Mouse (Mus musculus) hindbrain, postnatal 0 days (tissue): ENCODE data around the gene Aldh1l1. TPM values are rescaled to one million over a fixed set of nuclear protein-coding genes. Genes with fewer than 3 reads are reported as not detected.

Experiments
- ATAC-seq: fragments of 200-750 bp; cut with Nextera tagmentation; 2 replicates; pipeline ENCODE4 v1.8.0; 2017; ENCODE audit warnings: mild to moderate bottlenecking, moderate TSS enrichment, moderate library complexity
- DNase-seq: peaks from one replicate; pipeline ENCODE4 v3.0.0-alpha.2; 2015; ENCODE audit warnings: low spot score
- H3K27ac ChIP-seq: fragments of 300-500 bp; sonication (generic); 2 replicates; pipeline ENCODE4 v1.5.1; 2014; ENCODE audit warnings: mild to moderate bottlenecking
- H3K27me3 ChIP-seq: fragments of 300-500 bp; sonication (generic); 2 replicates; pipeline ENCODE4 v1.6.1; 2014; ENCODE audit warnings: low read length, mixed read lengths; ENCODE audit not compliant: insufficient read depth
- H3K36me3 ChIP-seq: fragments of 300-500 bp; sonication (generic); 2 replicates; pipeline ENCODE4 v1.6.1; 2014; ENCODE audit warnings: low read length, mixed read lengths; ENCODE audit not compliant: insufficient read depth
- H3K4me1 ChIP-seq: fragments of 300-500 bp; sonication (generic); 2 replicates; pipeline ENCODE4 v1.6.1; 2014; ENCODE audit warnings: antibody characterized with exemption, low read length, mixed read lengths; ENCODE audit not compliant: insufficient read depth
- H3K4me2 ChIP-seq: fragments of 300-500 bp; sonication (generic); 2 replicates; pipeline ENCODE4 v1.6.1; 2014; ENCODE audit warnings: low read depth, mild to moderate bottlenecking, low read length, moderate library complexity, mixed read lengths
- H3K4me3 ChIP-seq: fragments of 300-500 bp; sonication (generic); 2 replicates; pipeline ENCODE4 v1.5.1; 2014; ENCODE audit warnings: low read length
- H3K9ac ChIP-seq: fragments of 300-500 bp; sonication (generic); replicated peaks from 2 replicates; pipeline ENCODE4 v1.6.1; 2014; ENCODE audit warnings: mild to moderate bottlenecking, low read length, moderate library complexity, mixed read lengths
- H3K9me3 ChIP-seq: fragments of 300-500 bp; sonication (generic); 2 replicates; pipeline ENCODE4 v1.6.1; 2016; ENCODE audit warnings: low read length, mixed read lengths
- CTCF ChIP-seq: IDR thresholded peaks from 2 replicates; pipeline ENCODE4 v1.5.1; 2016; ENCODE audit warnings: antibody characterized with exemption, control low read depth, low read depth
- WGBS: fragments of 180-500 bp; shearing (Covaris S2); extraction: QIAGEN DNeasy Blood & Tissue Kit; methylation state at CpG from one replicate; pipeline ENCODE4 v1.1.7; 2014; 5-methylcytosine and 5-hydroxymethylcytosine counted together
- polyA plus RNA-seq: library from polyadenylated mRNA; unstranded; fragments of >200 nt; fragmentation: Nextera tagmentation; extraction: Ambion mirVana; gene quantifications from 2 replicates; pipeline ENCODE4 v1.2.1, GENCODE M21; 2015
- total RNA-seq: library from RNA; depleted of rRNA; stranded (reverse); fragments of >200 nt; gene quantifications from 2 replicates; pipeline ENCODE4 v1.2.3, GENCODE M21; 2014

Gene Aldh1l1
- total and polyA plus RNA-seq, 2 experiments from 2014 or later = 131 to 168 TPM

DNA sequence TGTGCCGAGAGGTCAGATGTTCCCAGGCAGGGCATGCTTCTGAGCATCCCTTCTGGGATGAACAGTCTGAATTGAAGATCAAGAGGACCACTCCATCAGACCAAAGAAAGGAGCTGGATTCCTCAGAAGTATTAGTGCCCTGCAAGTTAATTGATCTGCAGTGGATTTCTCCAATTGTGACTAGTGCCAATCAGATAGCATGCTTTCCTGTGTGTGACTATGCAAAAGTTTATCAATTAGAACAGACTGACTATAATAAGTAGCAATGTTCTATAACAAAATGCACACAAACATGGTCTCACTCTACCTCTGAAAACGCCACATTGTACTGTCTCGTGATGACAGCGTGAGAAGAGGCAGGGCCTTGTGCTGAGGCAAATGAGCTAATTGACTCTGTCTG, 13.3 kb downstream of the Aldh1l1 start:
- peaks cover 12% of the 10 kb centered on the region; the same call in 1 of the 2 replicates for H3K4me1 ChIP-seq
- H3K27me3 ChIP-seq = no peaks in the 10 kb centered on the region
- no peak overlapping the region for H3K4me2 ChIP-seq
- H3K36me3 ChIP-seq = no peaks in the 10 kb centered on the region
- ATAC-seq (no peak), DNase-seq (no peak)
- TF ChIP-seq CTCF = no peak
- 56% methylated on average over 4 of the region's 4 CpGs for WGBS
- H3K9ac ChIP-seq = no peak overlapping the region
- H3K27ac ChIP-seq = no peak overlapping the region
- H3K9me3 ChIP-seq = no peaks in the 10 kb centered on the region
- no peak overlapping the region for H3K4me3 ChIP-seq

- no peak overlapping the region for H3K4me2 ChIP-seq
- no peaks in the 10 kb centered on the region for H3K36me3 ChIP-seq
- H3K4me1 ChIP-seq = 0 out of 2 replicates have a peak, but pooled peaks cover 7% of the 10 kb centered on the region
- no peak for ATAC-seq
- no peaks in the 10 kb centered on the region for H3K27me3 ChIP-seq
- H3K27ac ChIP-seq = no peak overlapping the region
- H3K9ac ChIP-seq = no peak overlapping the region
- no peak for DNase-seq
- H3K9me3 ChIP-seq = no peaks in the 10 kb centered on the region
- TF ChIP-seq CTCF = no peak
- H3K4me3 ChIP-seq = no peak overlapping the region
- WGBS = 69% methylated on average over 8 of the region's 8 CpGs
Measured at GRCm38 (mm10) chr6:90501222-90501940, 15.2 kb downstream of the Aldh1l1 start.

GRCm38 (mm10) chr6:90505906-90506305, 19.7 kb downstream of the Aldh1l1 start:
- Histone ChIP-seq H3K9ac (no peak overlapping the region), H3K4me2 (no peak overlapping the region), H3K27ac (peak overlapping the region; percentile 86), H3K36me3 (no peaks in the 10 kb centered on the region), H3K9me3 (no peaks in the 10 kb centered on the region), H3K4me3 (no peak overlapping the region), H3K27me3 (no peaks in the 10 kb centered on the region), H3K4me1 (peaks cover 12% of the 10 kb centered on the region; the same call in 1 of the 2 replicates)
- TF ChIP-seq CTCF = no peak
- ATAC-seq (no peak), DNase-seq (peak; percentile 30)
- 44% methylated on average over 6 of the region's 6 CpGs for WGBS

DNA sequence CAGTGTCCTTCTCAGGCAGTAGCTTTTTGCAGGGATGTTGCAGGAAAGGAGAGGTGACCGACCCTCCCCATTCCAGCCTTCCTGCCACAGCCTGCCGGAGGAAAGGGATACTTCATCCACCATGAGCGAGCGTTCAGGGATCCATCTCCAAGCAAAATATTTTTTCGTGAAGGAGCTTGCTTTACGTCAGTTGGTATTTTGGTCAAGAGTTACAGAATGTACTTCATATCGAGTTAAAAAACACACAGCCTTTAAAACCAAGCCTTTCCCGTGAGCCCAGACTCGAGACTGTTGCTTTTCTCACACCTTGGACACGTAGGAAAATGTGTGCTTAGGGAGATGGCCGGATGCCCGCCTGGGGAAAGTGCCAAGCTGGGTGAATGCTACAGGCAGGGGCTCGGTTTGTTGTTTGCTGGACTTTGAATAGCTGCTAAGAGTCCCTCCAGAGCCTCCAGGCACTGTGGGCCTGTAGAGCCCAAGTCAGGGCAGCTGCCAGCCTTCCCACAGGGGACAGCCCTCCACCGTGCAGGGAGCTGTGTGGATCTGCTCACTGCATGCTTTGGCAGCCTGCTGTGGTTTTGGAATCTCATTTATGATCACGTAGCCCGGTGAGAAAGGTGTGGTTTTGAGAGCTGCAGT, 20.6 kb downstream of the Aldh1l1 start:
- Histone ChIP-seq H3K4me1 (peaks cover 12% of the 10 kb centered on the region; the same call in 1 of the 2 replicates), H3K27me3 (no peaks in the 10 kb centered on the region), H3K9ac (0 out of 2 replicates have a peak overlapping the region, but pooled peaks have one; percentile 18), H3K9me3 (no peaks in the 10 kb centered on the region), H3K27ac (peak overlapping the region; percentile 86), H3K4me3 (no peak overlapping the region), H3K4me2 (peak overlapping the region; percentile 8; the same call in 1 of the 2 replicates), H3K36me3 (no peaks in the 10 kb centered on the region)
- peak; percentile 88 for DNase-seq
- no peak for TF ChIP-seq CTCF
- ATAC-seq = peak; percentile 89
- WGBS = 31% methylated on average over 16 of the region's 16 CpGs

DNA sequence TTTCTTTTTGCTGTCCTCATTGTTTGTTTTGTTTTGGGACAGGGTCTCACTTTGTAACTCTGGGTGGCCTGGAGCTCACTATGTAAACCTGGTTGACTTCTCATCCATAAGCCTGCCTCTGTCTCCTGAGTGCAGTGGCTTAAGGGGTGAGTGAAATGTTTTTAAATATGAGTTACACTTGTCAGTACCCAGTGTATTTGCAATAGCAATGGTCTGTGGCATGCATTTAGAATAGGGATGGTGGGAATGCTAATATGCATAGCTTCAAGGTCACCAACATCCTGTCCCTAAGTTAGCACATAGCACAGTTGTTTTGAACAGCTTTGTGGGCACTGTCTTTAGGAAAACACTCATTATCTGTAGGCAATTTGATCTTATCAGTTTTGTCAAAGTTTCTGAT, 21.2 kb downstream of the Aldh1l1 start:
- DNase-seq = no peak
- ATAC-seq = no peak
- Histone ChIP-seq H3K27me3 (no peaks in the 10 kb centered on the region), H3K4me3 (no peak overlapping the region), H3K4me2 (peak overlapping the region; percentile 8; the same call in 1 of the 2 replicates), H3K4me1 (peaks cover 12% of the 10 kb centered on the region; the same call in 1 of the 2 replicates), H3K9ac (no peak overlapping the region), H3K27ac (peak overlapping the region; percentile 86), H3K9me3 (no peaks in the 10 kb centered on the region), H3K36me3 (no peaks in the 10 kb centered on the region)
- TF ChIP-seq CTCF = no peak

GRCm38 (mm10) chr6:90508197-90508624, 22.0 kb downstream of the Aldh1l1 start:
- no peaks in the 10 kb centered on the region for H3K36me3 ChIP-seq
- DNase-seq (peak; percentile 58), ATAC-seq (peak; percentile 71)
- H3K27me3 ChIP-seq = no peaks in the 10 kb centered on the region
- peaks cover 12% of the 10 kb centered on the region; the same call in 1 of the 2 replicates for H3K4me1 ChIP-seq
- no peak overlapping the region for H3K4me2 ChIP-seq
- no peak overlapping the region for H3K9ac ChIP-seq
- H3K9me3 ChIP-seq = no peaks in the 10 kb centered on the region
- no peak for TF ChIP-seq CTCF
- H3K4me3 ChIP-seq = no peak overlapping the region
- peak overlapping the region; percentile 86 for H3K27ac ChIP-seq
- 33% methylated on average over 4 of the region's 4 CpGs for WGBS
